Mouse (Mus musculus) thymus, adult 2 months (tissue): ENCODE data around the gene Cdk4.

ENCODE experiments used
- CTCF ChIP-seq: fragments of 200-500 bp; IDR thresholded peaks from 2 replicates; pipeline ENCODE4 v1.5.1; 2012; ENCODE audit warnings: mild to moderate bottlenecking, control low read depth, low read length, moderate library complexity, borderline replicate concordance; ENCODE audit not compliant: control insufficient read depth, poor library complexity, insufficient read depth; ENCODE audit errors: extremely low read depth
- POLR2A ChIP-seq: fragments of 200-500 bp; IDR thresholded peaks from 2 replicates; pipeline ENCODE4 v1.6.1; 2012; ENCODE audit warnings: mild to moderate bottlenecking, low read length, control low read depth, moderate library complexity; ENCODE audit not compliant: control insufficient read depth, poor library complexity, insufficient read depth; ENCODE audit errors: extremely low read depth

DNA sequence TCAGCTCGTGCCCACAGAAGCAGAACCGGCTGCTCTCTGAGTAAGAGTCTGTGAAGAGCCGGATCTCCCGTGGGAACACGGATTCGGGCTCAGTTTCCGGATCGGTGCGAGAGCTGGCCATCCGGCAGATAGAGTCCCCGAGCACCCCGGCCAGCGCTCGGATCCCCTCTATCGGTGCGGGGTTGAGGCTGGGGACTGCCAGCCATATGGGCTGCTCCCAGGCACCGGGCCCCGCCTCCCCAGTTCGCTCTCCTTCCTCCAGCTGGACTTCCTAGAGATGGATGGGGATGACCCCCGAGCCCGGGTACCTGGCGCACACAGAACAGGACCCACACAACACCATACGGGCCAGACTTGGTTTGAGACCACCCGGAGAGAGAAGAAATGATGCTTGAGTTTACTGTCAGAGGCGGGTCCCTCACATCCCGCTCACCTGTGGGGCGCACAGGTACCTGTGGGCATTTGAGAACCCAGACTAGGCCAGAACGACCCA, 22.0 kb upstream of the Cdk4 start, which contains the start of the genes Mettl1 and Eef1akmt3:
- TF ChIP-seq CTCF (peak; percentile 3; the same call in 1 of the 2 replicates), POLR2A (0 out of 2 replicates have a peak, but pooled peaks have one; percentile 22)
